8 mouse cellular contexts compared by ENCODE assay signal in the genomic region with DNA sequence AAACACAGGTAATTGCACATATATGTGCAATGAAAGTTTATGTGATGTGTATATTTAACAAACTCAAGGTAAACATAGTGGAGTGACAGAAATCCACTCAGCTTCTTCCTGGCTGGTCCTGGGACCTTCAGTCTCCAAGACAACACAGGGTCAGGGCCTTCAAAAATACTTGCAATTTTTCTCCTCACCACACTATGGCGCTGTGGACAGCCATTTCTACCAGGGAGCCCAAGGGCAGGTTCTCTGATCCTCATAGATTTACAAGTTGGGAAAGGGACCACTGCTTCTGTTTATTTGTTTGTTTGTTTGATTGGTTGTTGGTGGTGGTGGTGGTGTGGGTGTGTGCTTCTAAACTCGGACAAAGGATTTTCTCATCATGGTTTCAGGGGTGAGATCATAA. TPM values are rescaled to one million over a fixed set of nuclear protein-coding genes. Genes with fewer than 3 reads are reported as not detected.
DNase-seq lines count a peak whose midpoint lies in the region; TF ChIP-seq lines count a peak whose summit lies in the region.

No protein-coding gene starts in this region.

- no peak overlapping the region for H3K4me3 ChIP-seq in liver, adult 2 months (ENCODE audit: insufficient read depth, low read depth, low read length)

- TF ChIP-seq CTCF in liver, adult 2 months (IDR thresholded peaks at IDR 0.05; ENCODE audit: low read depth, low read length) = peak; percentile 32; the same call in 1 of the 2 replicates

- H3K36me3 ChIP-seq in liver, adult 2 months (ENCODE audit: control insufficient read depth, insufficient read depth, low read length) = no peaks in the 10 kb centered on the region

- TF ChIP-seq POLR2A in liver, adult 2 months (IDR thresholded peaks at IDR 0.05; ENCODE audit: extremely low read depth, insufficient read depth, low read length) = no peak

- peaks cover 8% of the 10 kb centered on the region; the same call in 1 of the 2 replicates for H3K27me3 ChIP-seq in liver, adult 2 months (ENCODE audit: control insufficient read depth, insufficient read depth, low read length)

- H3K9ac ChIP-seq in liver, adult 2 months (ENCODE audit: low read depth, low read length) = no peak overlapping the region

- H3K27ac ChIP-seq in liver, adult 2 months (replicated peaks; ENCODE audit: insufficient read depth, low read depth, low read length) = no peak overlapping the region

- WGBS in liver, adult 2 months = 8% methylated on average over 2 of the region's 2 CpGs

- no peaks in the 10 kb centered on the region for H3K4me1 ChIP-seq in liver, adult 2 months (ENCODE audit: control insufficient read depth, insufficient read depth, low read length)

- peak; percentile 33 for DNase-seq in heart, postnatal 4 days
- DNase-seq in heart, adult 18-20 months = no peak
- peak; percentile 24 to 26 for DNase-seq in B cell, adult 2 months
- DNase-seq in NIH3T3 (ENCODE audit: low read depth) = peak; percentile 55
- peak; percentile 15 for DNase-seq in liver, adult 2 months (ENCODE audit: extremely low read depth, low read depth, low spot score)
- DNase-seq in urinary bladder, postnatal 25 days (ENCODE audit: low spot score) = no peak
- DNase-seq in kidney, adult 11 months = no peak
- no peak for DNase-seq in gastrocnemius, postnatal 4 days (ENCODE audit: low spot score in 2 of 2)

- no peaks in the 10 kb centered on the region for H3K79me2 ChIP-seq in liver, adult 2 months (ENCODE audit: control insufficient read depth, insufficient read depth, low read length)

RNA-seq across cellular contexts. Expression of a gene that starts 3.2 kb away (rescaled TPM):
- total RNA-seq in heart, postnatal 4 days (2021) = not detected
- not detected for total RNA-seq in heart, adult 18-20 months (2021)
- total RNA-seq in liver, adult 2 months (2014; rRNA removed) = not detected in 2 replicates
- polyA plus RNA-seq in liver, adult 2 months (2012; rRNA removed) = not detected in 2 replicates
- total RNA-seq in gastrocnemius, postnatal 4 days (2021) = not detected

RNA-seq across cellular contexts. Expression of a gene that starts 5.1 kb away (rescaled TPM):
- 1 to 10 TPM; 1.2 to 1.8 TPM for total RNA-seq in heart, postnatal 4 days (2021)
- total RNA-seq in heart, adult 18-20 months (2021) = 10 to 100 TPM; 16.4 to 18.1 TPM
- 0.13 and 0.65 TPM in 2 replicates for total RNA-seq in liver, adult 2 months (2014; rRNA removed)
- polyA plus RNA-seq in liver, adult 2 months (2012; rRNA removed) = not detected in 2 replicates
- total RNA-seq in gastrocnemius, postnatal 4 days (2021) = 100 to 1,000 TPM; 330 to 336 TPM

RNA-seq across cellular contexts. Expression of a gene that starts 39.5 kb away (rescaled TPM):
- total RNA-seq in heart, postnatal 4 days (2021) = 10 to 100 TPM; 30.0 to 33.5 TPM
- 10 to 100 TPM; 13.9 to 14.0 TPM for total RNA-seq in heart, adult 18-20 months (2021)
- total RNA-seq in liver, adult 2 months (2014; rRNA removed) = 18.2 and 20.1 TPM in 2 replicates
- 32.3 and 39.1 TPM in 2 replicates for polyA plus RNA-seq in liver, adult 2 months (2012; rRNA removed)
- total RNA-seq in gastrocnemius, postnatal 4 days (2021) = 10 to 100 TPM; 43.6 to 63.7 TPM

RNA-seq across cellular contexts. Expression of a gene that starts 41.3 kb away (rescaled TPM):
- total RNA-seq in heart, postnatal 4 days (2021) = under 1 TPM in 1 of 2 experiments, not detected in 1; 0.14 TPM
- under 1 TPM in 1 of 2 experiments, not detected in 1; 0.08 TPM for total RNA-seq in heart, adult 18-20 months (2021)
- not detected in 2 replicates for total RNA-seq in liver, adult 2 months (2014; rRNA removed)
- polyA plus RNA-seq in liver, adult 2 months (2012; rRNA removed) = not detected in 2 replicates
- total RNA-seq in gastrocnemius, postnatal 4 days (2021) = 10 to 100 TPM; 17.4 to 32.9 TPM

Comparison
In these comparisons a context has a peak if more than half of its experiments do, and no peak if none do; other contexts are left out.
1. DNase-seq: peak in heart, postnatal 4 days (single experiment), B cell, adult 2 months (2 of 2), NIH3T3 (single experiment) and liver, adult 2 months (single experiment); none in heart, adult 18-20 months (0 of 2), urinary bladder, postnatal 25 days (single experiment), kidney, adult 11 months (single experiment) and gastrocnemius, postnatal 4 days (0 of 2).
2. RNA of a gene that starts 5.1 kb away (total RNA-seq): 330 to 336 TPM in gastrocnemius, postnatal 4 days; 16.4 to 18.1 TPM in heart, adult 18-20 months, 1.2 to 1.8 TPM in heart, postnatal 4 days and 0.13 to 0.65 TPM in liver, adult 2 months; every median in the first group is over 10 times any median in the second.